Mouse (Mus musculus): ENCODE results near the gene Reep3. TPM values are rescaled to one million over a fixed set of nuclear protein-coding genes. Genes with fewer than 3 reads are reported as not detected.
A peak's percentile ranks its signal among the peaks of the same experiment; 100 is the strongest.

Gene Reep3
- polyA plus RNA-seq, 1 experiment from 2014 or later: 8.9 TPM

DNA sequence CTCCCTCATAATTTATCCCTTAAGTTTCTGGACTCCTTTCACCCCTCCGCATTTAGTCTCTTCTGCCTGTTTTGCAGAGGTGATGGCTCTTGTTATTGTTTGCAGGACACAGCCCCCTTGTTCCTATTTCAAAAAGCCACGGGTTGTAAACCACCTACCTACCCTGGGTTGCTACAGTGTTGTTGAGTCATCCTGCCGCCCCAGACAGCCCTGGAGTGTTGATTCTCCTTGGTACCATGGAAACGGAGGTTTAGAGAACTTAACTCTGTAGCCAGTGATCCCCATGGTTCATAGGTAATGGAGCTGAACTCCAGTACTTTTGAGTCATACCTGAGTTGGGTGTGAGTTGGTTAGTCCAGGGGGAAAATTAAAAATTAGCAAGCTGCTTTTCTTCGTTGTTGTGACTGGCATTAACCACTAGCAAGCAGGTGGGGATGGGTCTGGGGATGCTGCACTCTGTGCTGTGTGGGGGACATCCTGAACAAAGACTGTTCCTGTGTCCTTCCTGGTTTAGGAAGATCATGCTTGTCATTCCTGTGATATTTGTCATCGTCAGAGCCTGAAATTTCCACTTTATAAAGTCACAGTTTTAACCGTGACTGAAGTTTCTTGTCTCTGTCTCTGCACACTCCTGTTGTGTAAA, 1.8 kb upstream of the Reep3 start:
- Histone ChIP-seq H3K9me3 (replicated peaks) (no peaks in the 10 kb centered on the region), H3K27me3 (peaks cover 9% of the 10 kb centered on the region; the same call in 1 of the 2 replicates), H3K4me2 (peak overlapping the region; percentile 90), H3K9ac (no peak overlapping the region), H3K36me3 (replicated peaks) (no peaks in the 10 kb centered on the region), H3K4me3 (replicated peaks) (peak overlapping the region; percentile 86; the same call in 1 of the 2 replicates), H3K4me1 (replicated peaks) (peaks cover 61% of the 10 kb centered on the region), H3K27ac (replicated peaks) (no peak overlapping the region)
- no peak for ATAC-seq (ENCODE audit: insufficient read depth)
- WGBS (ENCODE audit: insufficient replicate concordance): 27% methylated on average over 7 of the region's 7 CpGs

- Histone ChIP-seq H3K27ac (replicated peaks) (peak overlapping the region; percentile 86), H3K4me1 (replicated peaks) (peaks cover 53% of the 10 kb centered on the region), H3K4me3 (replicated peaks) (peak overlapping the region; percentile 86), H3K9me3 (replicated peaks) (no peaks in the 10 kb centered on the region), H3K27me3 (peaks cover 9% of the 10 kb centered on the region; the same call in 1 of the 2 replicates), H3K36me3 (replicated peaks) (no peaks in the 10 kb centered on the region), H3K9ac (peak overlapping the region; percentile 82), H3K4me2 (peak overlapping the region; percentile 90)
- ATAC-seq (ENCODE audit: insufficient read depth): no peak
- 4% methylated on average over 15 of the region's 15 CpGs for WGBS (ENCODE audit: insufficient replicate concordance)
Observed at GRCm38 (mm10) chr10:67097437-67098150, 849 bp upstream of the Reep3 start.

- whole genome bisulfite sequencing (ENCODE audit: insufficient replicate concordance): 2% methylated on average over 66 of the region's 73 CpGs
- no peaks in the 10 kb centered on the region for H3K9me3 ChIP-seq (replicated peaks)
- H3K9ac ChIP-seq: peak within 1 kb of the TSS; percentile 82
- ATAC-seq (ENCODE audit: insufficient read depth): peak; percentile 82
- peak within 1 kb of the TSS; percentile 90 for H3K4me2 ChIP-seq
- H3K4me1 ChIP-seq (replicated peaks): peaks cover 39% of the 10 kb centered on the region
- peak within 1 kb of the TSS; percentile 86 for H3K4me3 ChIP-seq (replicated peaks)
- H3K27me3 ChIP-seq: peaks cover 9% of the 10 kb centered on the region; the same call in 1 of the 2 replicates
- H3K27ac ChIP-seq (replicated peaks): peak within 1 kb of the TSS; percentile 86
- H3K36me3 ChIP-seq (replicated peaks): no peaks in the 10 kb centered on the region
Observed at GRCm38 (mm10) chr10:67095798-67096620, 736 bp downstream of the Reep3 start, which contains the start of gene Jmjd1c. Jmjd1c (plus strand) TSS chr10:67096125.

DNA sequence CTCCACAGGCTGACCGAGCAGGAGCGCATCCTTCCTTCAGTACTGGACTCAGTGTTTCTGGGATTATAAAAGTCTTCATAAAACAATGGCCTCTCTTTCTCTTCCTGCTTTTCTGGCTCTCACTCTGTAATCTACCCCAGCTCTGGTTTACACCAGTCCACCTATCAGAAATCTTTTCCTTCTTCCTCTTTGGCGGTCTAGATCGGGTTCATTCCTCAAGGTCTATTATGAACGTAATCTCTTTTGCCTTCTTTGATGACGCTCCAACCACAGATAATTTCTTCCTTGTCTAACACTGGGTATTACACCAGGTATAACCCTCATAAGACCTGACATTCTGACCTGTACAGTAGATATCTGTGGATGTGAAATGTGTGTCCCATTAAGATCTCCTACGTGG, 1.8 kb downstream of the Reep3 start:
- no peak overlapping the region for H3K4me2 ChIP-seq
- H3K4me3 ChIP-seq (replicated peaks): no peak overlapping the region
- ATAC-seq (ENCODE audit: insufficient read depth): no peak
- peaks cover 9% of the 10 kb centered on the region; the same call in 1 of the 2 replicates for H3K27me3 ChIP-seq
- no peak overlapping the region for H3K27ac ChIP-seq (replicated peaks)
- WGBS (ENCODE audit: insufficient replicate concordance): 54% methylated on average over 7 of the region's 7 CpGs
- H3K36me3 ChIP-seq (replicated peaks): no peaks in the 10 kb centered on the region
- H3K4me1 ChIP-seq (replicated peaks): peaks cover 34% of the 10 kb centered on the region
- no peak overlapping the region for H3K9ac ChIP-seq
- H3K9me3 ChIP-seq (replicated peaks): no peaks in the 10 kb centered on the region

GRCm38 (mm10) chr10:67090611-67091010, 6.1 kb downstream of the Reep3 start:
- no peak overlapping the region for H3K4me2 ChIP-seq
- H3K9me3 ChIP-seq (replicated peaks): no peaks in the 10 kb centered on the region
- H3K4me3 ChIP-seq (replicated peaks): no peak overlapping the region
- H3K27me3 ChIP-seq: no peaks in the 10 kb centered on the region
- no peak overlapping the region for H3K27ac ChIP-seq (replicated peaks)
- H3K4me1 ChIP-seq (replicated peaks): no peaks in the 10 kb centered on the region
- no peak for ATAC-seq (ENCODE audit: insufficient read depth)
- H3K36me3 ChIP-seq (replicated peaks): no peaks in the 10 kb centered on the region
- WGBS (ENCODE audit: insufficient replicate concordance): 68% methylated on average over 4 of the region's 4 CpGs
- H3K9ac ChIP-seq: no peak overlapping the region

GRCm38 (mm10) chr10:67087447-67088226, 9.1 kb downstream of the Reep3 start:
- no peaks in the 10 kb centered on the region for H3K4me1 ChIP-seq (replicated peaks)
- H3K27ac ChIP-seq (replicated peaks): no peak overlapping the region
- H3K4me2 ChIP-seq: no peak overlapping the region
- 72% methylated on average over 5 of the region's 5 CpGs for WGBS (ENCODE audit: insufficient replicate concordance)
- no peak for ATAC-seq (ENCODE audit: insufficient read depth)
- H3K9ac ChIP-seq: no peak overlapping the region
- H3K27me3 ChIP-seq: no peaks in the 10 kb centered on the region
- H3K36me3 ChIP-seq (replicated peaks): no peaks in the 10 kb centered on the region
- H3K9me3 ChIP-seq (replicated peaks): no peaks in the 10 kb centered on the region
- no peak overlapping the region for H3K4me3 ChIP-seq (replicated peaks)

GRCm38 (mm10) chr10:67085916-67086315, 10.8 kb downstream of the Reep3 start:
- H3K27me3 ChIP-seq: no peaks in the 10 kb centered on the region
- no peak for ATAC-seq (ENCODE audit: insufficient read depth)
- H3K4me2 ChIP-seq: no peak overlapping the region
- H3K27ac ChIP-seq (replicated peaks): no peak overlapping the region
- H3K9me3 ChIP-seq (replicated peaks): no peaks in the 10 kb centered on the region
- H3K36me3 ChIP-seq (replicated peaks): no peaks in the 10 kb centered on the region
- no peak overlapping the region for H3K4me3 ChIP-seq (replicated peaks)
- H3K9ac ChIP-seq: no peak overlapping the region
- H3K4me1 ChIP-seq (replicated peaks): no peaks in the 10 kb centered on the region
- 79% methylated on average over 7 of the region's 7 CpGs for WGBS (ENCODE audit: insufficient replicate concordance)

DNA sequence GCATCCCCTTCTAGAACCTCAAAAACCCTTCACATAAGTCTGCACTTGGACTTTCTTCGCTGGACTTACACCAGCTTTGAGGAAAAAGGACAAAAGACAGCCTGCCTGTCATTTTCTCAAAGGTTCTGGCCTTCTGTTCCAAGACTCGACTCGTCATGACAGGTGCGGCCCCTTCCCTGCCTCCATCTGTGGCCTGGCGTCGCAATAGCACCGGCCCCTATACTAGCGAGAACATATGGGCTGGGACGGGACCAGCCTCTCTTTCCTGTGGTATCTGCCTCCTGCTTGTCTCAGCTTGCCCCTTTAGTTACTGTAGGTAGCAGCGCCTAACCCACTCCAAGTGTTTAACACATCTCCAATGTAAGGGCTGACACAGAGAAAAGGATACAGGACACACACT, 11.6 kb downstream of the Reep3 start:
- Histone ChIP-seq H3K27me3 (no peaks in the 10 kb centered on the region), H3K9me3 (replicated peaks) (no peaks in the 10 kb centered on the region), H3K27ac (replicated peaks) (no peak overlapping the region), H3K36me3 (replicated peaks) (no peaks in the 10 kb centered on the region), H3K4me3 (replicated peaks) (no peak overlapping the region), H3K4me2 (no peak overlapping the region), H3K4me1 (replicated peaks) (no peaks in the 10 kb centered on the region), H3K9ac (no peak overlapping the region)
- WGBS (ENCODE audit: insufficient replicate concordance): 72% methylated on average over 10 of the region's 10 CpGs
- no peak for ATAC-seq (ENCODE audit: insufficient read depth)

DNA sequence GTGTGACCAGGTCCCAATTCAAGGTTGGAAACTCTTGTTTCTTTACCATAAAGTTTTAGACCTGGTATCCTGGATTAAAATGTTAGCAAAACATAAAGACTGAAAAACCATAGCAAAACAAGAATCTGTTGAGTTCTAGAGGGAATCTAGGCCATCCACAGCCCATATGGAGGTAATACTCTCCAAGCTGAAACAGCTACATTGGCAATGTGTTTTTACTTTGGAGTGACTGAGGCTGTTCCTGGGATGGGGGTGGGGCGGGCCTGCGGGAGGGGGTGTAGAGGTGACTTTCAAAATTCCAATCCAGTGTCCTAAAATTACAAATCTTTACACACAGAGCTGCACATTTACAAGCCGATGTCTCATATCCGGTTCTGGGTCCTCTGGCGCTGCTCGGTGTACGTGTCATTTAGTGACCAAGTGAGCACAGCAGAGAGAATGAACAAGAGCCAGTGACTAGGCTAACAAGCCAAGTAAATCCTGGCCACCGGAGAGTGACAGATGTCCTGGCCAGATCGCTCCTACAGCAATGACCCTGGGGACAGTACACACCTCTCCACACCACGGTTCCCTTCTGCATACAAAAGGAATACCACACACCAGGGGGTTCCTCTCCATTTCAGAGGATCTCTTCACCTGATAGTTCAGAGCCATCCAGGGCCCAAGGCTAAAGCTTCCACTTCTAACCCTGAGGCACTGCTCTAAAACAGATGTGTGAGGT, 13.1 kb downstream of the Reep3 start:
- Histone ChIP-seq H3K27me3 (no peaks in the 10 kb centered on the region), H3K9ac (no peak overlapping the region), H3K4me3 (replicated peaks) (no peak overlapping the region), H3K4me2 (no peak overlapping the region), H3K4me1 (replicated peaks) (peaks cover 7% of the 10 kb centered on the region), H3K27ac (replicated peaks) (no peak overlapping the region), H3K36me3 (replicated peaks) (no peaks in the 10 kb centered on the region), H3K9me3 (replicated peaks) (no peaks in the 10 kb centered on the region)
- 78% methylated on average over 10 of the region's 10 CpGs for WGBS (ENCODE audit: insufficient replicate concordance)
- ATAC-seq (ENCODE audit: insufficient read depth): no peak

GRCm38 (mm10) chr10:67082531-67082930, 14.2 kb downstream of the Reep3 start:
- Histone ChIP-seq H3K4me2 (no peak overlapping the region), H3K9ac (no peak overlapping the region), H3K27me3 (no peaks in the 10 kb centered on the region), H3K4me1 (replicated peaks) (peaks cover 9% of the 10 kb centered on the region), H3K36me3 (replicated peaks) (no peaks in the 10 kb centered on the region), H3K9me3 (replicated peaks) (no peaks in the 10 kb centered on the region), H3K4me3 (replicated peaks) (no peak overlapping the region), H3K27ac (replicated peaks) (no peak overlapping the region)
- whole genome bisulfite sequencing (ENCODE audit: insufficient replicate concordance): 76% methylated on average over 4 of the region's 4 CpGs
- no peak for ATAC-seq (ENCODE audit: insufficient read depth)
